Mouse (Mus musculus): ENCODE measurements around the gene Myt1l. TPM values are rescaled to one million over a fixed set of nuclear protein-coding genes. Genes with fewer than 3 reads are reported as not detected.

The Myt1l gene
- 0.18 and 1.1 TPM in 2 replicates for polyA plus RNA-seq (2015; fragmentation: Nextera tagmentation; extraction: Ambion mirVana)

DNA sequence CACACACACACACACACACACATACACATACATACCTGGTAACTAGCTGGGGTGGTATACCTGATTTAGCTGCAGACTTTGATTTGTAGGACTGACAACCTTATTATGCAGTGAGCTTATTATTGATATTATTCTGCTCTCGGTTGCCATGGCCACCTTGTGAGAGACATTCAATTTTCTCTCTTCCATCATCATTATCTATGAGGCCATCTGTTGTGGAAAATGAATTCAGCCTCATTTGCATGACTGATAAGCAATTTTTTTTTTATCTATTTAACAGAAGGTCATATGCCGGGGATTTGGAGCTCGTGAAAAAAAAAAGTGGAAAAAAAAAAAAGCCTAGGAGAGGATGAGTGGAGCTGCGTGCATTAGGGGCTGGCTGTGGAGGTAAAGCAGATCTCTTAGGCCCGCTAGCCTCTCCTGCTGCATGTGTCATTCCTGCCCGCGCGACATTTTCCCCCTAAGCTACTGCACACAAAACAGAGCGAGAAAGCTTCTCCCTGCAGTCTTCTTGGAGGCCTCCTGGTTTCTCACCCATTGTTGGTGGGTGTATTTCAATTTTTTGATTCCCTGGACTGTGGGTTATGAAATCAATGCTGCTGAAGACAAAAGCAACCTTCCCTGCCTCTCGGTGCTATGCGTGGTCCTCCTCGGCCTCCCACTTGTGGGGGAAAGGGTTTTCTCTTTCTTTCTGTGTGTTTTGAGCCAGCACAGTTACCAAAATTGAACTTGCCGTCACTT is at the start of gene Myt1l:
Gene Myt1l, plus strand, starts transcription at position 354 of the 741 bp plus-strand sequence.
- Histone ChIP-seq H3K27ac (ENCODE audit: low read length) (no peak within 1 kb of the TSS), H3K4me2 (ENCODE audit: low read depth, low read length) (no peak within 1 kb of the TSS), H3K27me3 (ENCODE audit: control insufficient read depth, insufficient read depth, low read depth, low read length) (peaks cover 9% of the 10 kb centered on the region), H3K9me3 (ENCODE audit: control insufficient read depth, low read length) (no peaks in the 10 kb centered on the region), H3K4me1 (replicated peaks; ENCODE audit: control insufficient read depth, insufficient read depth, low read length) (no peaks in the 10 kb centered on the region), H3K36me3 (ENCODE audit: control insufficient read depth, insufficient read depth, low read length) (no peaks in the 10 kb centered on the region), H3K9ac (ENCODE audit: low read length) (no peak within 1 kb of the TSS), H3K4me3 (ENCODE audit: low read length) (no peak within 1 kb of the TSS)
- ATAC-seq (ENCODE audit: low read depth): no peak
- 38% methylated on average over 13 of the region's 13 CpGs for WGBS

GRCm38 (mm10) chr12:29486424-29487035 is 41.7 kb upstream of the Myt1l start:
- no peaks in the 10 kb centered on the region for H3K27me3 ChIP-seq (ENCODE audit: control insufficient read depth, insufficient read depth, low read depth, low read length)
- 71% methylated on average over 10 of the region's 10 CpGs for WGBS
- no peak overlapping the region for H3K4me2 ChIP-seq (ENCODE audit: low read depth, low read length)
- no peaks in the 10 kb centered on the region for H3K9me3 ChIP-seq (ENCODE audit: control insufficient read depth, low read length)
- H3K27ac ChIP-seq (ENCODE audit: low read length): no peak overlapping the region
- no peak overlapping the region for H3K9ac ChIP-seq (ENCODE audit: low read length)
- no peak overlapping the region for H3K4me3 ChIP-seq (ENCODE audit: low read length)
- H3K36me3 ChIP-seq (ENCODE audit: control insufficient read depth, insufficient read depth, low read length): no peaks in the 10 kb centered on the region
- no peak for ATAC-seq (ENCODE audit: low read depth)
- no peaks in the 10 kb centered on the region for H3K4me1 ChIP-seq (replicated peaks; ENCODE audit: control insufficient read depth, insufficient read depth, low read length)

GRCm38 (mm10) chr12:29526236-29526644 is 1.9 kb upstream of the Myt1l start:
- H3K4me2 ChIP-seq (ENCODE audit: low read depth, low read length): no peak overlapping the region
- no peak overlapping the region for H3K4me3 ChIP-seq (ENCODE audit: low read length)
- no peak overlapping the region for H3K27ac ChIP-seq (ENCODE audit: low read length)
- WGBS: 7% methylated on average over 6 of the region's 6 CpGs
- no peaks in the 10 kb centered on the region for H3K36me3 ChIP-seq (ENCODE audit: control insufficient read depth, insufficient read depth, low read length)
- ATAC-seq (ENCODE audit: low read depth): no peak
- peaks cover 5% of the 10 kb centered on the region for H3K27me3 ChIP-seq (ENCODE audit: control insufficient read depth, insufficient read depth, low read depth, low read length)
- H3K9me3 ChIP-seq (ENCODE audit: control insufficient read depth, low read length): no peaks in the 10 kb centered on the region
- H3K9ac ChIP-seq (ENCODE audit: low read length): no peak overlapping the region
- no peaks in the 10 kb centered on the region for H3K4me1 ChIP-seq (replicated peaks; ENCODE audit: control insufficient read depth, insufficient read depth, low read length)

GRCm38 (mm10) chr12:29527048-29527761 is 979 bp upstream of the Myt1l start:
- H3K9me3 ChIP-seq (ENCODE audit: control insufficient read depth, low read length): no peaks in the 10 kb centered on the region
- H3K27ac ChIP-seq (ENCODE audit: low read length): no peak overlapping the region
- H3K36me3 ChIP-seq (ENCODE audit: control insufficient read depth, insufficient read depth, low read length): no peaks in the 10 kb centered on the region
- 3% methylated on average over 27 of the region's 27 CpGs for WGBS
- no peak overlapping the region for H3K4me2 ChIP-seq (ENCODE audit: low read depth, low read length)
- no peaks in the 10 kb centered on the region for H3K4me1 ChIP-seq (replicated peaks; ENCODE audit: control insufficient read depth, insufficient read depth, low read length)
- ATAC-seq (ENCODE audit: low read depth): no peak
- H3K4me3 ChIP-seq (ENCODE audit: low read length): no peak overlapping the region
- H3K9ac ChIP-seq (ENCODE audit: low read length): no peak overlapping the region
- H3K27me3 ChIP-seq (ENCODE audit: control insufficient read depth, insufficient read depth, low read depth, low read length): peaks cover 5% of the 10 kb centered on the region

- no peaks in the 10 kb centered on the region for H3K4me1 ChIP-seq (replicated peaks; ENCODE audit: control insufficient read depth, insufficient read depth, low read length)
- H3K4me3 ChIP-seq (ENCODE audit: low read length): no peak overlapping the region
- H3K27me3 ChIP-seq (ENCODE audit: control insufficient read depth, insufficient read depth, low read depth, low read length): peaks cover 24% of the 10 kb centered on the region
- H3K4me2 ChIP-seq (ENCODE audit: low read depth, low read length): no peak overlapping the region
- no peak overlapping the region for H3K9ac ChIP-seq (ENCODE audit: low read length)
- H3K27ac ChIP-seq (ENCODE audit: low read length): no peak overlapping the region
- no peak for ATAC-seq (ENCODE audit: low read depth)
- WGBS: 14% methylated on average over 6 of the region's 6 CpGs
- no peaks in the 10 kb centered on the region for H3K36me3 ChIP-seq (ENCODE audit: control insufficient read depth, insufficient read depth, low read length)
- no peaks in the 10 kb centered on the region for H3K9me3 ChIP-seq (ENCODE audit: control insufficient read depth, low read length)
Observed at GRCm38 (mm10) chr12:29530241-29530725, 2.1 kb downstream of the Myt1l start.

- Histone ChIP-seq H3K9me3 (ENCODE audit: control insufficient read depth, low read length) (no peaks in the 10 kb centered on the region), H3K27ac (ENCODE audit: low read length) (no peak overlapping the region), H3K36me3 (ENCODE audit: control insufficient read depth, insufficient read depth, low read length) (no peaks in the 10 kb centered on the region), H3K4me3 (ENCODE audit: low read length) (no peak overlapping the region), H3K4me1 (replicated peaks; ENCODE audit: control insufficient read depth, insufficient read depth, low read length) (no peaks in the 10 kb centered on the region), H3K9ac (ENCODE audit: low read length) (no peak overlapping the region), H3K27me3 (ENCODE audit: control insufficient read depth, insufficient read depth, low read depth, low read length) (peaks cover 27% of the 10 kb centered on the region), H3K4me2 (ENCODE audit: low read depth, low read length) (no peak overlapping the region)
- 84% methylated on average over 7 of the region's 7 CpGs for WGBS
- ATAC-seq (ENCODE audit: low read depth): no peak
Observed at GRCm38 (mm10) chr12:29530823-29531222, 2.6 kb downstream of the Myt1l start.

DNA sequence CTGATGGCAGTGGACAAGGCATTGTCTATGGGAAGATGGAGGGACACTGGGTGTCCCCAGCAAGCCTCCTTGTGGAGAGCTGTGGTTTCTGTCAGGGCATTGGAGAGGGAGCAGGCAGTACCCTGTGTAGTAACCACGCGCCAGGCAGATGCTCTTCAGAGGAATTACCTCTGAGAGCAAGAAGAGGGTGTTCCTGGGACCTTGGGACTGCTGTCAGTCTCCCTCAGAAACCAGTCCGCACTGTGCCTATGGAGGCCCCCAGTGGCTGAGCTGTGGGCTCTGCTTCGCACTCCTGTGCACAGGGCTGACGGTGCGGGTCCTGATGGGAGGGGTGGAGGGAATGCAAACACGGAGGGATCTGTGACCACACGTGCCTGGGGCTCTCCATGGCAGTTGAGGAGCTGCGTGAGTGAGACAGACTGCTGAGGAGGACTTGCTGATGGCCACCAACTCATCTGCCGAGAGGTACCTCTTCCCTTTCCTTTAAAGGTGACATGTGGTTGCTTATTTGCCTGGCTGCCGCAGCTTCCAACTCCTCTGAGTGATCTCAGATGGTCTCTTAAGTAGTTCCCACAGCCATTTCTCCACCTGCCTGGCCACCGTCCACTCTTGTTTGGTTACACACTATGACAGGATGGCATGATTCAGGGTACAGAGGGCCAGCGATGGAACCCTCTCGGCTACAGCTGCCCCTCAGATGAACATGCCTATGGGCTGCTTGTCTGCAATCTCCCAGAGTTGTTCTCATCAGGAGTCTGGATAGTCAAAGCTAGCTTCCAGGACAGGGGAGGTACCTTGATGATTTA is 5.1 kb downstream of the Myt1l start:
- H3K9ac ChIP-seq (ENCODE audit: low read length): no peak overlapping the region
- peaks cover 34% of the 10 kb centered on the region for H3K27me3 ChIP-seq (ENCODE audit: control insufficient read depth, insufficient read depth, low read depth, low read length)
- H3K4me1 ChIP-seq (replicated peaks; ENCODE audit: control insufficient read depth, insufficient read depth, low read length): no peaks in the 10 kb centered on the region
- H3K9me3 ChIP-seq (ENCODE audit: control insufficient read depth, low read length): no peaks in the 10 kb centered on the region
- no peaks in the 10 kb centered on the region for H3K36me3 ChIP-seq (ENCODE audit: control insufficient read depth, insufficient read depth, low read length)
- no peak overlapping the region for H3K27ac ChIP-seq (ENCODE audit: low read length)
- no peak for ATAC-seq (ENCODE audit: low read depth)
- H3K4me2 ChIP-seq (ENCODE audit: low read depth, low read length): no peak overlapping the region
- WGBS: 25% methylated on average over 14 of the region's 14 CpGs
- H3K4me3 ChIP-seq (ENCODE audit: low read length): no peak overlapping the region

GRCm38 (mm10) chr12:29534326-29534725 is 6.1 kb downstream of the Myt1l start:
- no peak overlapping the region for H3K4me2 ChIP-seq (ENCODE audit: low read depth, low read length)
- no peaks in the 10 kb centered on the region for H3K9me3 ChIP-seq (ENCODE audit: control insufficient read depth, low read length)
- no peak for ATAC-seq (ENCODE audit: low read depth)
- H3K27ac ChIP-seq (ENCODE audit: low read length): no peak overlapping the region
- H3K36me3 ChIP-seq (ENCODE audit: control insufficient read depth, insufficient read depth, low read length): no peaks in the 10 kb centered on the region
- no peak overlapping the region for H3K4me3 ChIP-seq (ENCODE audit: low read length)
- 6% methylated on average over 6 of the region's 6 CpGs for whole genome bisulfite sequencing
- H3K9ac ChIP-seq (ENCODE audit: low read length): no peak overlapping the region
- no peaks in the 10 kb centered on the region for H3K4me1 ChIP-seq (replicated peaks; ENCODE audit: control insufficient read depth, insufficient read depth, low read length)
- peaks cover 29% of the 10 kb centered on the region for H3K27me3 ChIP-seq (ENCODE audit: control insufficient read depth, insufficient read depth, low read depth, low read length)
